In the genomic region with DNA sequence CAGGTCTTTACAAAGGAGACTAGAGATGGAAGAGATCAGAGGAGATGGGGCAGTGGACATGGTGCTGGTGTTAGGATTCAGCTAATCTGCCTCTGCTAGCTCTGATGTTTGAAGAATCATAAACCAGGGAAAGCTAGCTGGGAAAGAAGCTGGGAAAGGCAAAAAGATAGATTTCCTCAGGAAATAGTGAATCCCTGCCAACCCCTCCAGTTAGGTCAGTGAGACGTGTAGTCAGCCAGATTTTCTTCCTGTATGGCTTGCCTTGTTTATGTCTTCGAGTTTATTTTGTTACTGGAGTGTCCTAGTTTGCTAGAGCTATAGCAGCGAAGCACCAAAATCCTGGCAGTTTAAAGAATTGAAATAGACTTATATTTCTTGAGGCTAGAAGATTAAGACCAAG, we compare ENCODE assay signal across 19 mouse cellular contexts.
"Had no signal": no experiment of that assay in that cellular context is flagged by ENCODE, and none has a peak within 500 bp of the region (broad histone marks: within the 10 kb centered on the region; RNA-seq: fewer than 3 reads in every experiment).

No protein-coding gene starts in this region.

- DNase-seq: kidney, adult 9 months; kidney, postnatal 14 days; kidney, postnatal 4 days; liver; lung, adult 18-20 months; right cerebral cortex, adult 18-20 months; right cerebral cortex, postnatal 25 days; spleen, adult 18-20 months; thymus, postnatal 25 days had no signal

- H3K27ac ChIP-seq: limb, embryonic 10.5 days; limb, embryonic 13.5 days; liver, embryonic 12.5 days; liver, embryonic 15.5 days; macrophage; midbrain, embryonic 12.5 days; midbrain, embryonic 15.5 days; neural tube, embryonic 12.5 days; neural tube, embryonic 15.5 days; stomach, embryonic 15.5 days had no signal

- H3K4me3 ChIP-seq: limb, embryonic 10.5 days; limb, embryonic 13.5 days; liver, embryonic 12.5 days; liver, embryonic 15.5 days; midbrain, embryonic 12.5 days; midbrain, embryonic 15.5 days; neural tube, embryonic 12.5 days; neural tube, embryonic 15.5 days; stomach, embryonic 15.5 days had no signal

- ATAC-seq: liver, embryonic 12.5 days; midbrain, embryonic 15.5 days had no signal
